Comparison of ENCODE assay signal across 15 mouse cellular contexts in the genomic region with DNA sequence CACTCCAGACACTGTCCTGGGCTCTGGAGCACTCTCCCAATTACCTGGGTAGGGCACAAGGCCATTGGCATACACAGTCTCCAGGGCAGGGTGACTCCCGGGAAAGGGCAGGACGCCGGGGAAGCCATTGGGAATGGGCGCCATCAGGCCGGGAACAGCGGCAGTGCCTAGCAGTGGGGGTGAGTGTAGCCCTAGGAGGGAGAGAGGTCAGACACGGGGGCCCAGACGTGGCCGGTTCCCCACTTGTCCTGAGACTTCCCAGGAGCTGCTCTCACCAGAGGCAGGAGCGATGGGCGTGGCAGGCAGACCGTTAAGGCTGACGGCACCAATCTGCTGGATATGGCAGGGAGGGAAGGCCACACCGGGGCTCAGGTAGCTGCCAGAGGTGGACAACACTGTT. TPM values are rescaled to one million over a fixed set of nuclear protein-coding genes. Genes with fewer than 3 reads are reported as not detected.
DNase-seq lines count a peak whose midpoint lies in the region.
"Had no signal": no experiment of that assay in that cellular context is flagged by ENCODE, and none has a peak within 500 bp of the region (broad histone marks: within the 10 kb centered on the region; RNA-seq: fewer than 3 reads in every experiment).

No protein-coding gene starts in this region.

- intact Hi-C loops in gastrocnemius, postnatal 14 days (cut with DNase I; ENCODE audit: low total_unique reads) = no loop called here

- DNase-seq in adrenal gland, postnatal 14 days = peak; percentile 1
- no peak for DNase-seq in adrenal gland, adult 18-20 months (ENCODE audit: low spot score in 2 of 2)
- DNase-seq in gastrocnemius, postnatal 14 days = peak; percentile 3
- no peak for DNase-seq in gastrocnemius, adult 8-10 months (ENCODE audit: low spot score in 2 of 2)
- peak; percentile 2 for DNase-seq in ovary, postnatal 36 days (ENCODE audit: low spot score)
- DNase-seq in ovary, adult 18-20 months (ENCODE audit: low spot score) = no peak
- DNase-seq in urinary bladder, postnatal 10 days (ENCODE audit: low spot score) = peak; percentile 6
- DNase-seq in urinary bladder, postnatal 4 days (ENCODE audit: low spot score in 2 of 2) = no peak
- DNase-seq: adrenal gland, postnatal 10 days; cerebellum, adult 9-11 months; heart, adult 18-20 months; kidney, adult 11 months; kidney, postnatal 14 days; lung, adult 2 months; lung, postnatal 36 days had no signal

RNA-seq across cellular contexts. Expression of gene Nfic, which starts 11.4 kb away (rescaled TPM):
- 90.1 and 104 TPM in 2 replicates for total RNA-seq in adrenal gland, postnatal 14 days (2021)
- total RNA-seq in adrenal gland, adult 18-20 months (2021) = 10 to 100 TPM; 69.1 to 78.7 TPM
- 100 to 1,000 TPM; 262 to 320 TPM for total RNA-seq in gastrocnemius, postnatal 14 days (2021)
- total RNA-seq in gastrocnemius, adult 8-10 months (2022) = 100 to 1,000 TPM; 223 to 267 (median 235) TPM

RNA-seq across cellular contexts. Expression of gene Celf5, which starts 15.6 kb away (rescaled TPM):
- 0.48 and 0.98 TPM in 2 replicates for total RNA-seq in adrenal gland, postnatal 14 days (2021)
- total RNA-seq in adrenal gland, adult 18-20 months (2021) = under 1 TPM; 0.42 to 0.50 TPM
- total RNA-seq in gastrocnemius, postnatal 14 days (2021) = under 1 TPM; 0.09 to 0.23 TPM
- total RNA-seq in gastrocnemius, adult 8-10 months (2022) = under 1 TPM in 2 of 4 experiments, not detected in 2; 0.05 to 0.31 TPM

RNA-seq across cellular contexts. Expression of gene Ncln, which starts 29.3 kb away (rescaled TPM):
- 102 and 107 TPM in 2 replicates for total RNA-seq in adrenal gland, postnatal 14 days (2021)
- 100 to 1,000 TPM; 106 to 118 TPM for total RNA-seq in adrenal gland, adult 18-20 months (2021)
- total RNA-seq in gastrocnemius, postnatal 14 days (2021) = 10 to 100 TPM; 39.1 to 47.3 TPM
- 10 to 100 TPM; 41.6 to 49.3 (median 43.1) TPM for total RNA-seq in gastrocnemius, adult 8-10 months (2022)

RNA-seq across cellular contexts. Expression of gene S1pr4, which starts 33.1 kb away (rescaled TPM):
- total RNA-seq in adrenal gland, postnatal 14 days (2021) = 2.3 and 7.4 TPM in 2 replicates
- 1 to 10 TPM; 1.3 to 1.4 TPM for total RNA-seq in adrenal gland, adult 18-20 months (2021)
- under 1 TPM; 0.64 to 0.86 TPM for total RNA-seq in gastrocnemius, postnatal 14 days (2021)
- 1 to 10 TPM in 1 of 4 experiments, under 1 TPM in 3; 0.27 to 1.0 (median 0.59) TPM for total RNA-seq in gastrocnemius, adult 8-10 months (2022)

RNA-seq across cellular contexts. Expression of gene Gna15, which starts 57.1 kb away (rescaled TPM):
- total RNA-seq in adrenal gland, postnatal 14 days (2021) = 0.85 and 1.9 TPM in 2 replicates
- total RNA-seq in adrenal gland, adult 18-20 months (2021) = 1 to 10 TPM; 1.7 to 2.6 TPM
- total RNA-seq in gastrocnemius, postnatal 14 days (2021) = 1 to 10 TPM in 1 of 2 experiments, under 1 TPM in 1; 0.60 to 1.2 TPM
- total RNA-seq in gastrocnemius, adult 8-10 months (2022) = under 1 TPM; 0.19 to 0.80 (median 0.24) TPM

Comparison
In these comparisons a context has a peak if more than half of its experiments do, and no peak if none do; other contexts are left out.
1. DNase-seq: peak in adrenal gland, postnatal 14 days (single experiment), gastrocnemius, postnatal 14 days (single experiment), ovary, postnatal 36 days (single experiment) and urinary bladder, postnatal 10 days (single experiment); none in adrenal gland, adult 18-20 months (0 of 2), gastrocnemius, adult 8-10 months (0 of 2), ovary, adult 18-20 months (single experiment) and urinary bladder, postnatal 4 days (0 of 2).